Mouse (Mus musculus) lung, embryonic 16.5 days (tissue): ENCODE results near the gene Mif4gd. TPM values are rescaled to one million over a fixed set of nuclear protein-coding genes. Genes with fewer than 3 reads are reported as not detected.

Experiments used
- ATAC-seq: fragments of 200-750 bp; cut with Nextera tagmentation; 2 replicates; pipeline ENCODE4 v1.8.0; 2017; ENCODE audit warnings: low read depth, mild to moderate bottlenecking, moderate library complexity
- H3K27ac ChIP-seq: fragments of 300-500 bp; sonication (generic); 2 replicates; pipeline ENCODE4 v1.5.1; 2014; ENCODE audit warnings: mild to moderate bottlenecking, control low read depth, low read length
- H3K27me3 ChIP-seq: fragments of 300-500 bp; sonication (generic); 2 replicates; pipeline ENCODE4 v1.6.1; 2014; ENCODE audit warnings: low read depth, low read length, mixed read lengths; ENCODE audit not compliant: control insufficient read depth, insufficient read depth
- H3K36me3 ChIP-seq: fragments of 300-500 bp; sonication (generic); 2 replicates; pipeline ENCODE4 v1.6.1; 2014; ENCODE audit warnings: low read length; ENCODE audit not compliant: control insufficient read depth, insufficient read depth
- H3K4me1 ChIP-seq: fragments of 300-500 bp; sonication (generic); replicated peaks from 2 replicates; pipeline ENCODE4 v1.6.1; 2014; ENCODE audit warnings: low read length, mixed read lengths; ENCODE audit not compliant: control insufficient read depth, insufficient read depth
- H3K4me2 ChIP-seq: fragments of 300-500 bp; sonication (generic); 2 replicates; pipeline ENCODE4 v1.6.1; 2014; ENCODE audit warnings: low read depth, low read length, control low read depth
- H3K4me3 ChIP-seq: fragments of 300-500 bp; sonication (generic); 2 replicates; pipeline ENCODE4 v1.5.1; 2014; ENCODE audit warnings: mild to moderate bottlenecking, low read length, control low read depth
- H3K9ac ChIP-seq: fragments of 300-500 bp; sonication (generic); 2 replicates; pipeline ENCODE4 v1.6.1; 2014; ENCODE audit warnings: low read length, control low read depth
- H3K9me3 ChIP-seq: fragments of 300-500 bp; sonication (generic); 2 replicates; pipeline ENCODE4 v1.6.1; 2016; ENCODE audit warnings: low read length; ENCODE audit not compliant: control insufficient read depth
- WGBS: fragments of 180-500 bp; shearing (Covaris S2); extraction: QIAGEN DNeasy Blood & Tissue Kit; methylation state at CpG from one replicate; pipeline ENCODE4 v1.1.7; 2014; 5-methylcytosine and 5-hydroxymethylcytosine counted together
- polyA plus RNA-seq: library from polyadenylated mRNA; unstranded; fragments of >200 nt; fragmentation: Nextera tagmentation; extraction: Ambion mirVana; gene quantifications from 2 replicates; pipeline ENCODE4 v1.2.1, GENCODE M21; 2015

Mif4gd gene
- polyA plus RNA-seq, 1 experiment from 2014 or later = 36.8 TPM

DNA sequence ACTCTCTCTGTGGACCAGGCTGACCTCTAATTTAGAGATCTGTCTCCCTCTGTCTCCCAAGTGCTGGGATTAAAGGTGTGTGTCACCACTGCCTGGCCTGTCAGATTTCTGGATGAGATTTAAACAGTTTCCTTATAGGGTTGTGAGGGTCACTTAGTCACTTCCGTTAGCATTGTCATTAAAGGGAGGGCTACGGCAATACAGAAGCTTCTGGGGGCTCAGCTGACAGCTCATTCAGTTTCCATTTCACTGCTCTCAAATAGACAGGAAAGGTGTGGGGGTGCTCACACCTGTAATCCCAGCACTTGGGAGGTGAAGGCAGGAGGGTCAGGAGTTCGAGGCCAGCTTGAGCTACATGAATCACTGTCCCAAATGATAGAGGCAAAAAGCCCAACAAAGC lies 24.2 kb upstream of the Mif4gd start:
- Histone ChIP-seq H3K4me2 (no peak overlapping the region), H3K36me3 (no peaks in the 10 kb centered on the region), H3K4me3 (no peak overlapping the region), H3K9ac (no peak overlapping the region), H3K9me3 (no peaks in the 10 kb centered on the region), H3K27ac (no peak overlapping the region), H3K27me3 (no peaks in the 10 kb centered on the region), H3K4me1 (no peaks in the 10 kb centered on the region)
- WGBS = 51% methylated on average over 3 of the region's 3 CpGs
- no peak for ATAC-seq

DNA sequence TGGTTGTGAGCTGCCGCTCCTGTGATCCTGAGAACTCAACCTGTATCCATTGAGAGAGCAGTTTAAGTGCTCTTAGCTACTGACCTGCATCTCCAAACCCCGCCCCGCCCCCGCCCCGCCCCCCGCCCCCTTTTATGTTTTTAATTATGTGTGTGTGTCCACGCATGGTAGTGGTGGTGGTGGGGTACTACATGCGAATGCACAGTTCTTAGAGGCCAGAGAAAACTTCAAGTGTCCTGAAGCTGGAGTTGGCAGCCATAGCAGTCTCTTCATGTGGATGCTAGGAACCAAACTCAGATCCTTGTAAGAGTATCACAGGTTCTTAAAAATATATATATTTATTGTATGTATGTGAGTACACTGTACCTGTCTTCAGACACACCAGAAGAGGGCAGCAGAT lies 22.7 kb upstream of the Mif4gd start:
- no peak overlapping the region for H3K27ac ChIP-seq
- WGBS = 66% methylated on average over 8 of the region's 8 CpGs
- no peak for ATAC-seq

DNA sequence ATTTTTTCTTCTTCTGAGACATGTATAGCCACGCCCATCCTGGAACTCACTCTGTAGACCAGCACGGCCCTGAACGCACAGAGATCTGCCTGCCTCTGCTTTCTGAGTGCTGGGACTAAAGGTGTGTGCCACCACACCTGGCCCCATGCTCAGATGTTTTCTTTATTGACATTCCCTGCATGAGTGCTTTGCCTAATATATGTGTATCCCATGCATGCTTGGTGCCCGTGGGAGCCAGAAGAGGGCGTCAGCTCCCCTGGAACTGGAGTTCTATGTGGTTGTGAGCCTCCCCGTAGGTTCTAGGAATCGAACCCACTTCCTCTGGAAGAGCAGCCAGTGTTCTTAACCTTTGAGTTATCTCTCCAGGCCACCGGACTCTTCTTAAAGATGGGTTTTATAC lies 22.3 kb upstream of the Mif4gd start:
- Histone ChIP-seq H3K36me3 (no peaks in the 10 kb centered on the region), H3K4me1 (no peaks in the 10 kb centered on the region), H3K4me3 (no peak overlapping the region), H3K27ac (no peak overlapping the region), H3K9ac (no peak overlapping the region), H3K27me3 (no peaks in the 10 kb centered on the region), H3K4me2 (no peak overlapping the region), H3K9me3 (no peaks in the 10 kb centered on the region)
- 83% methylated on average over 8 of the region's 8 CpGs for WGBS
- ATAC-seq = no peak

More for the DNA sequence above, 22.7 kb upstream of the Mif4gd start:
- H3K27me3 ChIP-seq = no peaks in the 10 kb centered on the region
- no peak overlapping the region for H3K4me2 ChIP-seq
- H3K4me3 ChIP-seq = no peak overlapping the region
- H3K9me3 ChIP-seq = no peaks in the 10 kb centered on the region
- no peak overlapping the region for H3K9ac ChIP-seq
- H3K4me1 ChIP-seq = no peaks in the 10 kb centered on the region
- no peaks in the 10 kb centered on the region for H3K36me3 ChIP-seq

DNA sequence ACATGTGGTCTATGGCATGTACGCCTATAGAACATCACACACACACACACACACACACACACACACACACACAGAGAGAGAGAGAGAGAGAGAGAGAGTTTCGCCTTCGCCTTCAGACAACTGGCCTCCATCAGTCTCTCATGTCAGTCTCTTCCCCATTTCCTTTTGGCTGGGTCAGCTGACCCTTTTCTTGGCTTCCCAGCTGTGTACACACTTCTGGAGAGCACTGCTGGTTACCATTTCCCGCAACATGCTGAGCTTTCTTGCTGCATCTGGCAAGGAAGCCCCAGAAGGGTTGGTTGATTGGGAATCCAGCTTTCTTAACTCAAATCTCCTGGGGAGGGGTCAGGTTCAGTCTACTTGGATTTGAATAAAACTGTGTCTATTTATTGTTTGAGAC lies 21.3 kb upstream of the Mif4gd start:
- H3K36me3 ChIP-seq = no peaks in the 10 kb centered on the region
- no peaks in the 10 kb centered on the region for H3K9me3 ChIP-seq
- H3K4me3 ChIP-seq = no peak overlapping the region
- H3K4me1 ChIP-seq = no peaks in the 10 kb centered on the region
- no peak overlapping the region for H3K9ac ChIP-seq
- peak; percentile 32; the same call in 1 of the 2 replicates for ATAC-seq
- H3K27me3 ChIP-seq = no peaks in the 10 kb centered on the region
- no peak overlapping the region for H3K4me2 ChIP-seq
- H3K27ac ChIP-seq = no peak overlapping the region; the same call in 1 of the 2 replicates
- 36% methylated on average over 3 of the region's 4 CpGs for WGBS

DNA sequence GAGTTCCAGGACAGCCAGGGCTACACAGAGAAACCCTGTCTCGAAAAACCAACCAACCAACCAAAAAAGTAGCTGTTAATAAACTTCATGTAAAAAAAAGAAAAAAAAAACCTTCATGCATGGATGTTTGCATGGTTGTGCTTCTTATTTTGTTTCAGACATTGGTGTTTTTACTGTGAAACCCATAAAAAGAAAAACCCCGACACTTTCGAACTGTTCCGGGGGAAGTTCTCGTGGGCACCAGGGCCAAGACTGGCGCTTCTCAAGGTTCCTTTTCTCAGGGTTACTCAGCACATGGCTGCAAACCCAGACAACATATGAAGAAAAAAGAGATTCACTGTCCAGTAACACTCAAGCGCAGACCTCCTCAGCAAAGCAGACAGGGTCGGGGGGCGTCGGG lies 20.1 kb upstream of the Mif4gd start:
- no peaks in the 10 kb centered on the region for H3K27me3 ChIP-seq
- 78% methylated on average over 10 of the region's 10 CpGs for WGBS
- no peak overlapping the region for H3K27ac ChIP-seq

DNA sequence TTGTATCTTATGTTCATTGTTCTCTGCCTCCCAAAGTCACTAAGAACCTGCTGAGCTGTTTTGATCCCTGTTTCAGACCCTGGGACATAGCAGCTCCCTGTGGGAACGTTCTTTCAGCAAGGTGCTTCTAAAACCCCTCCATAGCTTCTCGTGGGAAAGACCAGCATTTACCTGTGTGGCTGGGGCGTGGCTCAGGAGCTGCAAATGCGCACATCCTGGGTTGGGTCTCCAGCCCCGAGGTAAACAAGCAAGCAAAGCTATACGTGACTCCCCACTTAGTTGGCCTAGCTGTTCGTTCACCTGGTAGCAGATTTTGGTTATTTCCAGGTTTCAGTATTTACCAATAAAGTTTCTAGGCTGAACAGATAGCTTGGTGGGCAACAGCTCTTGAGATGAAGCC lies 19.5 kb upstream of the Mif4gd start:
- H3K4me3 ChIP-seq = no peak overlapping the region
- no peaks in the 10 kb centered on the region for H3K27me3 ChIP-seq
- no peak overlapping the region for H3K27ac ChIP-seq
- H3K4me2 ChIP-seq = no peak overlapping the region
- H3K36me3 ChIP-seq = no peaks in the 10 kb centered on the region
- no peaks in the 10 kb centered on the region; the same call in 1 of the 2 replicates for H3K4me1 ChIP-seq
- WGBS = 68% methylated on average over 7 of the region's 7 CpGs
- ATAC-seq = no peak
- H3K9ac ChIP-seq = no peak overlapping the region
- H3K9me3 ChIP-seq = no peaks in the 10 kb centered on the region

More for the DNA sequence above, 20.1 kb upstream of the Mif4gd start:
- Histone ChIP-seq H3K4me2 (no peak overlapping the region), H3K9me3 (no peaks in the 10 kb centered on the region), H3K4me3 (no peak overlapping the region), H3K9ac (no peak overlapping the region), H3K36me3 (no peaks in the 10 kb centered on the region), H3K4me1 (no peaks in the 10 kb centered on the region; the same call in 1 of the 2 replicates)
- ATAC-seq = no peak

DNA sequence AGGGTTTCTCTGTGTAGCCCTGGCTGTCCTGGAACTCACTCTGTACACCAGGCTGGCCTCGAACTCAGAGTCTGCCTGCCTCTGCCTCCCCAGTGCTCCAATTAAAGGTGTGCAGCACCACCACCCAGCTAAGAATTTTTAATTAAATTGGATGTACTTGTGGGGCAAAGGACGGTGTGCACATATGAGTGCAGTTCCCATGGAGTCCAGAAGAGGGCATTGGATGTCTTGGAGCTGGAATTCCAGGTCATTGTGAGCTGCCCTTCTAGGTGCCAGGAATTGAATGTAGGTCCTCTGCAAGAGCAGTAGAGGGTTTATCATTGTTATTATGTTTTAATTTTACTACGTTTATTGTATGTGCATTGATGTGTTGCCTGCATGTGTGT lies 18.7 kb upstream of the Mif4gd start:
- no peak overlapping the region for H3K4me2 ChIP-seq

DNA sequence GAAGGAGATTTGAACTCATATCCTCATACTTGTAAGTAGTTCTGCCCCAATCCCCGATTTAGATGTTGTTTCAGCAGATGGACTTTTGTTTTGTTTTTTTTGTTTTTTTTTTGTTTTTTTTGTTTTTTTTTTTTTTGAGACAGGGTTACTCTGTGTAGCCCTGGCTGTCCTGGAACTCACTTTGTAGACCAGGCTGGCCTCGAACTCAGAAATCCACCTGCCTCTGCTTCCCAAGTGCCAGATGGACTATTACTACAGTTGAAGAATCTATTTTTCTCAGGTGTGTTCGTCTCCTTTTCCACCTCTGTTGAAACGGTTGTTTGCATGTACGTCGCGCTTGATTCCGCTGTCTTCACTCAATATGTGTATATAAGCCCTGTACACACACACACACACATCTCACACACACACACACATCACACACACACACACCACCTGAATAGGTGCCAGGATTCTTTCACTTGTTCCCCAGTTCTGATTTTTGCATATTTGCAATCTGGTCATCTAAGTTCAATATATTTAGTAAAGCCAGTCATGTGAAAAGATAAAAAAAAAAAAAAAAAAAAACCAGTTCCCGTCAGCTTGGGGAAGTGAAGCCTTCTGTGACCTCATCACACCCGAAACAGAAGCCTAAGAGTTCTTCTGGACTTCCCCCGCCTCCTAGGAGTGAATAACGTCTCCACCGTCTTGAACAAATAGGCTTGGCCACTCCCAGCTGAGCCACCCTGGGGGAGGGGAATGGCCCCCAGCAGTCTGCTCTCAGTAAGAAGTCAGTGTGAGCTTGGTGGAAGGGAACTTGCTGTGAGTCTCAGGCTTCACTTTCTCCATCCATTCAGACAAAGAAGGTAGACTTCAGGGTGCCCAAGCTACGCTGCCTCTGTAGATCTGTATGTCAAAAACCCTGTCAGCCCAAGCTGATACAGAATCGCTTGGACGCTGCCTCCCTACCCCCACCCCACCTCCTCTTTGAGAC lies 18.0 kb upstream of the Mif4gd start:
- no peaks in the 10 kb centered on the region for H3K36me3 ChIP-seq
- H3K9me3 ChIP-seq = no peaks in the 10 kb centered on the region
- H3K9ac ChIP-seq = peak overlapping the region; percentile 43
- H3K4me1 ChIP-seq = peaks cover 2% of the 10 kb centered on the region; the same call in 1 of the 2 replicates
- H3K27me3 ChIP-seq = no peaks in the 10 kb centered on the region
- H3K4me2 ChIP-seq = no peak overlapping the region
- no peak for ATAC-seq
- 33% methylated on average over 16 of the region's 16 CpGs for WGBS
- H3K27ac ChIP-seq = peak overlapping the region; percentile 70; the same call in 1 of the 2 replicates
- H3K4me3 ChIP-seq = no peak overlapping the region

More for the DNA sequence above, 18.7 kb upstream of the Mif4gd start:
- Histone ChIP-seq H3K4me1 (peaks cover 2% of the 10 kb centered on the region; the same call in 1 of the 2 replicates), H3K9ac (no peak overlapping the region), H3K4me3 (no peak overlapping the region), H3K9me3 (no peaks in the 10 kb centered on the region), H3K36me3 (no peaks in the 10 kb centered on the region), H3K27ac (peak overlapping the region; percentile 70; the same call in 1 of the 2 replicates), H3K27me3 (no peaks in the 10 kb centered on the region)
- 11% methylated on average over 3 of the region's 3 CpGs for WGBS
- no peak for ATAC-seq

DNA sequence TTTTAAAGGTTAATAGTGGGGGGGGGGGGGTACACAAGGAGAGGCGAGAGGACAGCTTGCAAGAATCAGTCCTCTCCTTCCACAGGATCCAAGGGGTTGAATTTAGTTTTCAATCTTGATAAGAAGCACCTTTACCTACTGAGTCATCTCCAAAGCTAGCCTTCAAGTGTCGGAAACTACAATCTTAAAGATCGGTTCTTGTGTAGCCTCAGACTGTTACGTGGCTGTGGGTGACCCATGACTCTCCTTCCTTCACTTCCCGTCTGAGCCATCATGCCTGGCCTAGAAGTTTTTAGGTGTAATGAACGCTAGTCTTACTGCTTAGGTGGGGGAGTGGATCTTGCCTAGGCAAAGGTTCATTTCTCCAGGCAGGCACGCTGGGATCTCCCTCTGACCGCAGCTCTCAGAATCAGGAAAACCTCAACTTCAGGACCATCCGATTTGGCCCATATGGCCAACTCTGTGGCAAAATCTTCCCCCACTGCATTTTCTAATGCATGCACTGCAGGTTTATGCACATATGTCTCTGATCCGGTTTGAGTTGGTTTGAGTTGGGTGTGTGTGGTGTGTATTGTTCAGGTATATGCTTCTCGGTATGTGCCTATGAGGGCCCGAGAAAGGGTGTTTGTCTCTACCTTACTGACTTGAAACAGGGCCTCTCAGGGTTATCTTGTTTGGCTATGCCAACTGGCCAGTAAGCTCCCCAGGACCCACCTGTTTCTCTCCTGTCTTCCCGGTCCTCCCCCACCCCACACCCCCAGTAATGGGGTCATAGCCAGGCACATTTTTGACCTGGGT lies 17.2 kb upstream of the Mif4gd start:
- H3K4me1 ChIP-seq = peaks cover 2% of the 10 kb centered on the region; the same call in 1 of the 2 replicates
- ATAC-seq = no peak
- 78% methylated on average over 13 of the region's 13 CpGs for WGBS

More for the DNA sequence above, 17.2 kb upstream of the Mif4gd start:
- no peaks in the 10 kb centered on the region for H3K9me3 ChIP-seq
- H3K4me2 ChIP-seq = no peak overlapping the region
- no peak overlapping the region for H3K9ac ChIP-seq
- no peak overlapping the region for H3K4me3 ChIP-seq
- H3K27ac ChIP-seq = no peak overlapping the region
- H3K27me3 ChIP-seq = no peaks in the 10 kb centered on the region
- no peaks in the 10 kb centered on the region for H3K36me3 ChIP-seq
